Mouse (Mus musculus): Measurements from ENCODE around the gene Zfp991.
"Not testable (repeated sequence)": the region's sequence is repeated elsewhere in the genome, so short reads cannot be mapped to it uniquely, and the experiment has no call there.

The Zfp991 gene

DNA sequence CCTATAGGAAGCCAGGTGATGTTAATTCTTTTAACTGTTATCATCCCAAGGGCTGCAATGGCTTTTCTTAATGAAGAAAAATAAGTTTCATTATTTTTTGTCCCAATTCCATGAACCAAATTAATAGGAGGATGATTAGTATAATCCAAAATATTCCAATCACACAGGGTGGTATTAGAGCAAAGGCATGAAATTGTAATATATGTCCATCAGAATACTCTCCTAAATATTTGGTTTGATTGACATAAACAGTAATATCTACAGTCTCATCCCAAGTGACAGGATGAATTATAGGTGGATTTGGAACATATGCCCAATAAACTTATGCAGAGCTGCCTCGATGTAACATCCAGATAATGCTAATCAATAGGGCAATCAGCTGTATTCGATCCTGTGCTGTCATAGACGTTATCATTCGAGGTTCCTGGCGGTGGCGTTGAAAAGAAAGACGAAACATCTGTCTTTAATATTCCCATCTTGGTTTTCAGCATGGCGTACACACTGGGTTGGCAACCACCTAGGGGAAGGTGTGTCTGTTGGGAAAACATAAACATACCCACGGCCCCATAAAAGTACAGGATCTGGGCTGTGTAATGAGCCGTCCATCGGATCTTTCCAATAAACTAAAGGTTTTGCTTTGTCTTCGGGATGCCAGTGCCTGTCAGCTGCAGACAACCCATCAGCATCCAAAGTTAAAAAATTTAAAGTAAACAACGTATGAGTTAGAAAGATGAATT is 50.3 kb downstream of the Zfp991 start:
- DNase-seq (ENCODE audit: low spot score): not testable (repeated sequence)

DNA sequence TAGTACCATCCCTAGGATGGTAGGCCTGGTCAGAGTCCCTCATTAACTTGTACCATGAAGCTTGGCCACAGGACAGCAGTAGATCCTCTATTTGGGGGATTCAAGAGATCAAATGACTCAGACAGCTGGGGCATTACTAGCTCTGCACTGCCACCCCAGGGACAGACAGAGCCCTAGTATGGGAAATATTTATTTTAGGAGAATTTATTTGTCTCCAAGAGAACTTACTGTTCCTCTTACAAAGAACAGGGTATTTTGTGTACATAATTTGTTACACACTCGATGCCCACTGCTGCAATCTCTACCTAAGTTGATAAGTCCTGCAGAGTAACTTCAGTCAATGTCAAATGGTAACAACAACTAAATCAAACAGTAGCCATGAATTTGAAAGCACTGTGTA is 55.0 kb downstream of the Zfp991 start:
- not testable (repeated sequence) for DNase-seq (ENCODE audit: low spot score)

DNA sequence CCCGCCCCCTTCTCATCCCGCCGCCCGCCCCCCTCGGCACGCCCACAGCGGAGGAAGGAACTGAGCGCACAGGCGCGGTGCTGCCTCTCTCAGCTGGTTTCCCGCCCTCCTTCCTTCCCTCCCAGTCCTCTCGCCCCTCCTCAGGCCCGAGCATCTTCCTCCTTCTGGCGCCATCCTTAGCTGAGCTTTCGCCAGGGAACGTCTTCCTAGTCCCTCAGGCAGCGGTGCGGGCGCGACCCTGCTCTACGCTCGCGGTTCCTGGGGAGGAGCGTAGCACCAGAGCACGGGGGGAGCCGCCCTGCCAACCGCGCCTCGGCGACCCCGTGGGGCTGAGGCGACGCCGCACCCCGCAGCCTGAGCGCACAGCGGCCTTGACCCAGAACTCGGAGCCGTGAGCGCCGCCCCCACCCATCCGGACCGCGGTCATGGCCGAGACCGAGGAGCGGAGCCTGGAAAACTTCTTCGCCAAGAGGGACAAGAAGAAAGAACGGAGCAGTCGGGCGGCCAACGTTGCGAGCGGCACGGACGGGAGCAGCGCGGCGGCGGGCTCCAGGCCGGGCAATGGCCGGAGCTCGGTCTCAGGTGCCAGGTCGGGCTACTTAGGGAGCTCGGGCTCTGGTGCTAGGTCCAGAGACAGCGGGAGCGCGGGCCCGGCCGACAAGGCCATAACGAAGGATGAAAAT is 55.6 kb downstream of the Zfp991 start:
- DNase-seq (ENCODE audit: low spot score): not testable (repeated sequence)

DNA sequence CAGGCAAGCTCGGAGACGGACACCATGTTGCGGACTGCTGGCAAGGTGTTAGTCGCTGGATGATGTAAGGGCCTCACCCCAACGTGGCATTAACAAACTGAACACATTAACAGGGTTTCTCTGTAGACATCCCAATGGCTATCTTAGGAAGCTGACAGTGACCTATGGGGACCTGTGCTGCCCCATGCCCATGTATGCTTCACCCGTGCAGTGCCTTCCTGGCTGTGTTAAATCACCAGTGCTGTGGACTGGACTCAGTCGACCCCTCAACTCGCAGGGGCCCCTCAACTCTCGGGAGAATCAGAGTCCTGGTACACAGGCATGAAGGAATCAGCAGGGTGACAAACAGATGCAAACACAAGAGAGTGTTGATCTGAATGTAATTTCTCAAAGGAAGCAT is 63.3 kb downstream of the Zfp991 start:
- DNase-seq (ENCODE audit: low spot score): not testable (repeated sequence)

DNA sequence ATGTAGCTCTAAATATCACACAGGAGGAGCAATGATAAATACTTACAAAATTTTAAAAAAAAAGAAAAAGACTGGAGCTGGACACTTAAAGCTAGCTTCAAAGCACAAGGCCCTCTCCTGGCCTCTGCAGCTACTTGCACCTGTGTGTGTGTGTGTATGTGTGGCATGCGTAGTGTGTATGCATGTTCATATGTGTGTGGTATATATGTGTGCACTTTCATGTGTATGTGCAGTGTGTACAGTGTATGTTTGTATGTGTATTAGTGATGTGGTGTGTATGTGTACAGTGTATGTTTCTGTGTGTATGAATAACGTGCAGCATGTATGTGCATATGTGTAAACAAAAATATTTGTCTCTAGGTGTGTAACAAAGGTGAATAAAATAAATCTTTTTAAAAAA is 65.4 kb downstream of the Zfp991 start:
- not testable (repeated sequence) for DNase-seq (ENCODE audit: low spot score)

DNA sequence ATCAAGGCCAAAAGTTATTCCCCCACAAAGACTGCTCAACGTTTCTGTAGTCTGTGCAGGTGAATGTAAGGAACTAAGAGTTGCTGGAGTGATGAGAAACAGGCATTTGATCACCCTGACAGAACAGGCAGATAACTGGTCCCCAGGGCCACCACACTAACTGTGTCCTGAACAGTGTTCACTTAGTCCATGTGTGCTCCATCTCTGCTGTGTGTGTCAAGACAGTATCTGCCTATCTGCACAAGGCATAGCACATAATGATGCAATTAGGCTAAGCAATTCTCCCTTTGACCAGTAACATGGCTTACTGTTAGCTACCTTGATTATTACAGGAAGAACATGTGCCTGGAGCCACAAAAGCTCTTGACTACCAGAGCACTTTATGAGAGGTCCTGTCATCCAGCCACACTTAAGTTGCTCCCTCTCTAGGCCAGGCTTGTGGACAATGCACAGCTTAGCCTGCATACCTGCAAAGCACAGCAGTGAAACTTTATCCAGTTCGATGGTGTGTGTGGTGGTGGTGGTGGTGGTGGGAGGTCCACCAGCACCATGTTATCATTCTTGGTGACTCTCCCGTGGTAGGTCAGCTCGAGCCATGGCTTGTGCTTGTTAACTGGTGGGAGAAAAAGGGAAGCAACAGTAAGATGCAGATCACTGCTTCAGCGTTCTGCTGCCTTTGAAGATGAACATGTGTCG is 67.4 kb downstream of the Zfp991 start:
- DNase-seq (ENCODE audit: low spot score): not testable (repeated sequence)

DNA sequence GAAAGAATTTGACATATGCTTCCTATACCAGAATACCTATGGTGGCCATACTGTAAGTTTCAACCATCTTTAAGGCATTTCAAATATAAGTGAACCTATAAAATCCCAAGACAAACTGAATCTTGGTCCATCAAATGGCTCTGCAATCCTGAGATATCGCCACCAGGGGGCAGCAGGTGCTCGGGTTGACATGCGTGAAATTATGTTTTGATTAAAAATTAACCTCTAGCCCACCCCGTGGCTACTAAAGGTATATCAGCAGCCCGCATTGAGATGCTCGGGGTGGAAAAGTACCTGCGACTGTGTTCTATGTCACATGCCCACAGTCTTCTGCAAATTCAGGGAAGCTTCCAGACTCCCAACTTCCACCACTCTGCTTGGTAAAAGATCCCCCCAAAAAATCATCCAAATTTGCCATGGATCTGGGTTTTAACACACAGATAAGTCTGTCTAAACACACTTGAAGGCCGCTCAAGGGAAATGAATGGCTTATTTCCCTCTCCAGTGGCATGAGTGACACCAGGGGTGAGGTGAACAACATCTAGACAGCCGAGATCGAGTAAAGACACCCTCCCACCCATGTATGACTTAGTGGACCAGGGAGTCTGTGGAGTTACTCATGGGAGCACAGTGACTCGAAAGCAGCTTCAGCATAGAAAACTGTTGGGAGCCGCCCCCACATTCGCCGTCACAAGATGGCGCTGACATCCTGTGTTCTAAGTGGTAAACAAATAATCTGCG is 70.3 kb downstream of the Zfp991 start:
- not testable (repeated sequence) for DNase-seq (ENCODE audit: low spot score)

DNA sequence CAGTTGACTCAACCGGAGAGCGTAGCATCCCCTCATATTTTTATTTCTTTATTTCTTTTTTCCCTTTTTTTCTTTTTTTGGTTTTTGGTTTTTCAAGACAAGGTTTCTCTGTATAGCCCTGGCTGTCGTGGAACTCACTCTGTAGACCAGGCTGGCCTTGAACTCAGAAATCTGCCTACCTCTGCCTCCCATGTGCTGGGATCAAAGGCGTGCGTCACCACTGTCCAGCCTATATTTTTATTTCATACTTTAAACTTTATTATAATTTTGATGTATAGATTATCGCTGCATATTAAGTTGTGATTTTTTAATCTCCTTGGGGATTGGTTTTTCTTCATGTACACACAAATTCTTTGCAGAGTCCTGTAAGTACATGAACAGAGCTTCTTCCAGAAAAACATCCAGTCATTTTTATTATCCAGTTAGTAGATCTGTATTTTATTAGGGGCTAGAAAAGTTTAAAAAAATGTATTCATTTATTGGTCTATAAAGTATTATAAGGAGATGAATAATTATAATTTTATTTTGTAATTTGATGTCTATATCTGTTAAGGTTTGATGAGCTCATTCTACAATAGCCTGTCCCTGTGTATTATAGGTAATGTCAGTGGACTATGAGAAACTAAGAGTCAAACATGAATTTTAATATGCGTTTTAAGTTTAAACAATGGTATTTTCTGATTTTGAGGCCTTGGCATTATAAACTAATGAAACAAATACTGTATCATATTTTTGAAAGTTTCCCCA is 80.5 kb downstream of the Zfp991 start:
- not testable (repeated sequence) for DNase-seq (ENCODE audit: low spot score)

DNA sequence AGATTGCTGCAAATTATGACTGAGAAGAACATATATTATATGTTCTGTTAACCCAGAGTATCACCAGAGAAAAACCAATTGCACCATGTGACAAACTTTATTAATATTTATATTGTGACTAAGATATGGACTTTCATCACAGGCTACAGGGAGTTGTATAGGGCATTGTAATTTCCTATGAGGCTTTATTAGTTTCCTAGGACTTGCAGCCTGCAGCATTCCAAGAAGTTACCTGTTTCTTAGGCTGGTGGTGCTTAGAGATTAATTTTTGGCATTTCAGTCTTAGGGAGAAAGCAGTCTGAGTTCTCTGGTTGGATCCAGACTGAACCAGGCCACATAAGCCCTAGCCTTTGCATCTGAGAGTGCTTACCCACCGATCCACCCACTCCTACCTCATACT is 82.4 kb downstream of the Zfp991 start:
- DNase-seq (ENCODE audit: low spot score): not testable (repeated sequence)

DNA sequence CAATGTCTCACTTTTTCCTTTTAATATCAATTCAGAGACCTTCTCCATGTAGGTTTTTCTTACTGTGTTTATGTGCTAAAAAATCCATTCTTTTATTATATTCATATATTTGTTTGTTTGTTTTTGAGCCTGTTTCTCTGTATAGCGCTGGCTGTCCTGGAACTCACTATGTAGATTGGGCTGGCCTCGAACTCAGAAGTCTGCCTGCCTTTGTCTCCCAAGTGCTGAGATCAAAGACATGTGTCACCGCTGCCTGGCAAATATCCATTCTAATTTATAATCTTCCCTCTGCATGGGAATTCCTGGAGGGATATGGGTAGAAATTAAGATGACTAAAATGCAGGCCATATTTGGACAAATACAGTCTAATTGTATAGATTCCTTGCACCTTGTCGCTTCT is 85.8 kb downstream of the Zfp991 start:
- DNase-seq (ENCODE audit: low spot score): not testable (repeated sequence)

DNA sequence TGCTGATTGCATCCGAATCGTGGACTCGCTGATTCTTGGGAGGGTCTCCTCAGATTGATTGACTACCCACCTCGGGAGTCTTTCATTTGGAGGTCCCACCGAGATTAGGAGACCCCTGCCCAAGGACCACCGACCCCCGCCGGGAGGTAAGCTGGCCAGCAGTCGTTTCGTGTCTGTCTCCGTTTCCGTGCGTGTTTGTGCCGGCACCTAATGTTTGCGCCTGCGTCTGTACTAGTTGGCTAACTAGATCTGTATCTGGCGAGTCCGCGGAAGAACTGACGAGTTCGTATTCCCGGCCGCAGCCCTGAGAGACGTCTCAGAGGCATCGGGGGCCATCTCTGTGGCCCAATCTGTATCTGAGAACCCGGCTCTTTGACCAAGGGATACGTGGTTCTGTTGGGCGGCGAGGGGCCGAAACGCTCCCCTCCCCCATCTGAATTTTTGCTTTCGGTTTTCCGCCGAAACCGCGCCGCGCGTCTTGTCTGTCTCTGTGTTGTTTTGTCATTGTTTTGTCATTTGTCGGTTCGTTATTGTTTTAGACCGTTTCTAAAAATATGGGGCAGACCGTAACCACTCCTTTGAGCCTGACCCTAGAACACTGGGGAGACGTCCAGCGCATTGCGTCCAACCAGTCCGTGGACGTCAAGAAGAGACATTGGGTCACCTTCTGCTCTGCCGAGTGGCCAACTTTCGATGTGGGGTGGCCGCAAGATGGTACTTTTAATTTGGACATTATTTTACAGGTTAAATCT is 87.7 kb downstream of the Zfp991 start:
- DNase-seq (ENCODE audit: low spot score): not testable (repeated sequence)

DNA sequence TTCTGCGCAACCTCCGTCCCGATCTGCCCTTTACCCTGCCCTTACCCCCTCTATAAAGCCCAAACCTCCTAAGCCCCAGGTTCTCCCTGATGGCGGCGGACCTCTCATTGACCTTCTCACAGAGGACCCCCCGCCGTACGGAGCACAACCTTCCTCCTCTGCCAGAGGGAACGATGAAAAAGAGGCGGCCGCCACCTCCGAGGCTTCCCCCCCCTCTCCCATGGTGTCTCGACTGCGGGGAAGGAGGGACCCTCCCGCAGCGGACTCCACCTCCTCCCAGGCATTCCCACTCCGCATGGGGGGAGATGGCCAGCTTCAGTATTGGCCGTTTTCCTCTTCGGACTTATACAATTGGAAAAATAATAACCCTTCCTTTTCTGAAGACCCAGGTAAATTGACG is 88.4 kb downstream of the Zfp991 start:
- not testable (repeated sequence) for DNase-seq (ENCODE audit: low spot score)

DNA sequence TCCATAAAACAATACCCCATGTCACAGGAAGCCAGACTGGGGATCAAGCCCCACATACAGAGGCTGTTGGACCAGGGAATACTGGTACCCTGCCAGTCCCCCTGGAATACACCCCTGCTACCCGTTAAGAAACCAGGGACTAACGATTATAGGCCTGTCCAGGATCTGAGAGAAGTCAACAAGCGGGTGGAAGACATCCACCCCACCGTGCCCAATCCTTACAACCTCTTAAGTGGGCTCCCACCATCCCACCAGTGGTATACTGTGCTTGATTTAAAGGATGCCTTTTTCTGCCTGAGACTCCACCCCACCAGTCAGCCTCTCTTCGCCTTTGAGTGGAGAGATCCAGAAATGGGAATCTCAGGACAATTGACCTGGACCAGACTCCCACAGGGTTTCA is 90.2 kb downstream of the Zfp991 start:
- DNase-seq (ENCODE audit: low spot score): not testable (repeated sequence)

DNA sequence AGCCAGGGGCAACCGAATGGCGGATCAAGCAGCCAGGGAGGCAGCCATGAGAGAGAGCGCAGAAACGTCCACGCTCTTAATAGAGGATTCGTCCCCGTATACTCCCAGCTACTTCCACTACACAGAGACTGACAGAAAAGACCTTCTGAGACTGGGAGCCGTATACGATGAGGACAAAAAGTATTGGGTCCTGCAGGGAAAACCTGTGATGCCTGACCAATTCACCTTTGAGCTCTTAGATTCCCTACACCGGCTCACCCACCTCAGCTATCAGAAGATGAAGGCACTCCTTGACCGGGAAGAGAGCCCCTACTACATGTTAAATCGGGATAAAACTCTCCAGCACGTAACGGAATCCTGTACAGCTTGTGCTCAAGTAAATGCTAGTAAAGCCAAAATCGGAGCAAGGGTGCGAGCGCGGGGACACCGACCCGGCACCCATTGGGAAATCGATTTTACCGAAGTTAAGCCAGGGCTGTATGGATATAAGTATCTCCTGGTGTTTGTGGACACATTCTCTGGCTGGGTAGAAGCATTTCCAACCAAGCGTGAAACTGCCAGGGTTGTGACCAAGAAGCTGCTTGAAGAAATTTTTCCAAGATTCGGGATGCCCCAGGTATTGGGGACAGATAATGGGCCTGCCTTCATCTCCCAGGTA is 92.1 kb downstream of the Zfp991 start:
- DNase-seq (ENCODE audit: low spot score): not testable (repeated sequence)

DNA sequence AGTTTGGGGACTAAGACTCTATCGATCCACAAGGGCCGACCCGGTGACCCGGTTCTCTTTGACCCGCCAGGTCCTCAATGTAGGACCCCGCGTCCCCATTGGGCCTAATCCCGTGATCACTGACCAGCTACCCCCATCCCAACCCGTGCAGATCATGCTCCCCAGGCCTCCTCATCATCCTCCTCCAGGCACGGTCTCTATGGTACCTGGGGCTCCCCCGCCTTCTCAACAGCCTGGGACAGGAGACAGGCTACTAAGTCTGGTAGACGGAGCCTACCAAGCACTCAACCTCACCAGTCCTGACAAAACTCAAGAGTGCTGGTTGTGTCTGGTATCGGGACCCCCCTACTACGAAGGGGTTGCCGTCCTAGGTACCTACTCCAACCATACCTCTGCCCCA is 93.8 kb downstream of the Zfp991 start:
- not testable (repeated sequence) for DNase-seq (ENCODE audit: low spot score)

DNA sequence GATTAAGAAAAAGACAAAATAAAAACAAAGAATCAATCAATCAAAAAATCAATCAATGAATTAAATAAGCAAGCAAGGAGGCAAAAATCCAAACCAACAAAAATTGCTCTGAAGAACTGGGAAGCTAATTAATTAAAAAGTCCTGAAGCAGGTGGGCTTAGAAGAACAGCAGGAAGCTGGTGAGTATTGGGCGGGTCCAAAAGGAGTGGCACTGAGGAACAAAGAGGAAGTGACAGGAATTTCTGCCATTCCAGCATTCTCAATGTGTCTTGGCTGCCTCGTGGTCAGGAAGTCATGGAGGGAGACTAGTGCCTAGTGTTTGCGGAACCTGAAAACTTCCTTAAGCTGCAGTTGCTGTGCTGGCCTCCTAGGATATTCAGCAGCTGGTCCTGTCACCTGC is 98.2 kb downstream of the Zfp991 start:
- DNase-seq (ENCODE audit: low spot score): not testable (repeated sequence)

Measured in adipocyte (in vitro differentiated cells).